Mouse (Mus musculus) T-helper 17 cell (primary cell): ENCODE results near the gene Ppp2r5d.

ENCODE experiments used
- in situ Hi-C, 2 experiments: fragments of 300-600 bp; cut with MboI, MseI; formaldehyde crosslinking; loops; 1 replicate in 1 of 2; 2 replicates in 1 of 2; pipeline ENCODE4 v1.15.1; 2025; ENCODE audit warnings: high pct_unique_total_duplicates in 2 of 2

The Ppp2r5d gene

DNA sequence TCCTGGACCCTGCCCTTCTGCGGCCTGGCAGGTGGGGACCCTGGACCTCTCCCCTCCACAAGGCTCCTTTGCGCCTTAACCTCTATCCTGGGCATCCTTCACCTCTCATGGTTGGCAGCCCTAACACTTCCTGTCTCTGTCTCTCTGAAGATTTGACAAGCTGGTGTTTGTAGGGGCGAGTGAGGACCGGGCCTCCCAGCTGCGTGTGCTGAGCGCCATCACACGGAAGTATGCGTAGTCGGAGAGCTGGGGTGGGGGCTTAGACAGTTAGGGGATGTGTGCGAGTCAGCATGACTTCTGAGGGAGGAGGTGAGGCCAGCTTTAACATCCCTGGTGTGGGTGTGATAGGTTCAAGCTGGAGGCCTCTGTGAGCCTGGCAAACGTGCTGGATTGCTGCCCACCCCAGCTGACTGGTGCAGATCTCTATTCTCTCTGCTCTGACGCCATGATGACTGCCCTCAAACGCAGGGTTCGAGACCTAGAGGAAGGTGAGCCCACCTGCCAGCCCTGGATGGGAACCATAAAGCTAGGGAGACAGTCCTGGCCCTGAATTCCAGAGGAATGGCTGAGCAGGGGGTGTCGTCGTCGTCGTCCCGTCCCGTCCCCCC lies 19.7 kb upstream of the Ppp2r5d start:
- in situ Hi-C loops = loop anchor here in 1 of 2 experiments (10.0 kb wide), 1 partner anchor 60 kb away; no protein-coding TSS in a partner anchor

DNA sequence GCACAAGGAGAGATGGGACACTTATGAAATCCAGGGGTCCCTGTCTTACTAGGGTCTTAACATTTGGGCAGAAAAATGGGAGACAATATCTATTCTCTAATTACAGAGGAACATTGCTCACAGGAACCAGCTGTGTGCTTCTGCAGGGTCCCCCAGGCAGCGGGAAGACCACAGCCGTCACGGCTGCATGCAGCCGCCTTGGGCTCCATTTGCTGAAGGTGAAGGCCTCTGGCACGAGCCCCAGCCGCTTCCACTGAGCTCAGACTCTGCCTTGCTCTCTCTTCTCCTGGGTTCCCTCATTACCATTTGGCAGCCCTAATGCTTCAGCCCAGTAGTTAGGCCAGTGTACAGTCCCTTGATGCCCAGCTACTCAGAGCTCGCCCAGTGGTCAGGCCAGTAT lies 16.2 kb upstream of the Ppp2r5d start:
- in situ Hi-C loops = loop anchor here in 1 of 2 experiments (10.0 kb wide), 1 partner anchor 56 kb away; no protein-coding TSS in a partner anchor

GRCm38 (mm10) chr17:46714756-46715481 lies 10.0 kb upstream of the Ppp2r5d start:
- in situ Hi-C loops = no loop called here

GRCm38 (mm10) chr17:46713849-46714248 lies 8.9 kb upstream of the Ppp2r5d start:
- in situ Hi-C loops = no loop called here

- in situ Hi-C loops = no loop called here
These were observed 7.5 kb upstream of the Ppp2r5d start for GRCm38 (mm10) chr17:46712442-46712841.

- in situ Hi-C loops = no loop called here
These were observed 6.8 kb upstream of the Ppp2r5d start for GRCm38 (mm10) chr17:46711612-46712271.

GRCm38 (mm10) chr17:46710959-46711597 lies 6.2 kb upstream of the Ppp2r5d start, which contains the start of gene Pex6:
Gene Pex6 (plus strand): TSS chr17:46711463.
- in situ Hi-C loops = no loop called here

DNA sequence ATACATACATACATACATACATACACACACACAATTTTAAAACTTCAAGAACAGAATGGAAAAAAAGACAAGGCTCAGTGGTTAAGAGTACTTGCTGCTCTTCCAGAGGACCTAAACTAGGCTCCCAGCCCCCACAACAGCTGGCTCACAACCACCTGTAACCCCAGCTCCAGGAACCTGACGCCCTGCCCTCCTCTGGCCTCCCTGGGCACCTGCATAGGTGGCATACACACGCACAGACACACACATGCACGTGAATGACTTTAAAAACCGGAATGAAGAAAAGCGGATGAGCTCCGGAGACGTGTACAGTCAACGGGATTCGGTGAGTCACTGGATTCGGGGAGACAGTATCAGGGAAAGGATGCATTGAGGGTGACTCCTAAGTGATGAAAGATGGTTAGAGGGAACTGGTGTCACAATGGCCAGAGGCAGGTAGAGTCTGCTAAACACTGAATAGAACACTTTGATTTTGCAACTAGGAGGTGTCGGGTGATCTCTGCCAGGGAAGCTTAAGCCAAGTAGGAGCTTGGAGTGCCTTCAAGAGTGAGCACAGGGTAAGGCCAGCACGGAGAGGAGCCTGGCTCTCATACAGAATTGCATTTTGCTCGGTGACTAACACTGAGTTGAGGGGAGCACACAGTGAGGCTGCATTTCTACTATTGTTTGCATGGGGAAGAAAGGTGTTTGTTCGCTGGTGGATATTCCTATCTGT lies 1.6 kb upstream of the Ppp2r5d start:
- in situ Hi-C loops = no loop called here

GRCm38 (mm10) chr17:46703971-46704886 lies 682 bp downstream of the Ppp2r5d start:
- in situ Hi-C loops = no loop called here

- in situ Hi-C loops = no loop called here
These were observed 2.4 kb downstream of the Ppp2r5d start for GRCm38 (mm10) chr17:46702506-46702905.

DNA sequence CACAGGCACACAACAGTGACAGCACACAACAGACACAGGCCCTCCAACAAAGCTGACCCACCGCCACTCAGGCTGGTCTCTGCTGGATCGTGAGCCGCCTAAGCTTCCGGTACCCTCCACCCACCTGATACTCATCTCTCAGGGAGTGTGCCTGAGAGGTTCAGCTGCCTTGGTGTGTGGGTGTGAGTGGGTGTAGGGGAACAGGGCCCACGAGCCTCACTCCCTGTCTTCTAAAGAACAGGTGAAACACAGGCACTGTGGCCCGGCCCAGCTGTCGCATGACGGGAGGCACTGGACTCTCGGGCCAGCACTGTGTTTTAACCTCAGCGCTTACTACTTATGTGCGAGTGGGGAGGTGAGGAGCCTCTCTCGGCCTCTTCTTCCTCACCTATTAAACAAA lies 2.8 kb downstream of the Ppp2r5d start:
- in situ Hi-C loops = no loop called here

DNA sequence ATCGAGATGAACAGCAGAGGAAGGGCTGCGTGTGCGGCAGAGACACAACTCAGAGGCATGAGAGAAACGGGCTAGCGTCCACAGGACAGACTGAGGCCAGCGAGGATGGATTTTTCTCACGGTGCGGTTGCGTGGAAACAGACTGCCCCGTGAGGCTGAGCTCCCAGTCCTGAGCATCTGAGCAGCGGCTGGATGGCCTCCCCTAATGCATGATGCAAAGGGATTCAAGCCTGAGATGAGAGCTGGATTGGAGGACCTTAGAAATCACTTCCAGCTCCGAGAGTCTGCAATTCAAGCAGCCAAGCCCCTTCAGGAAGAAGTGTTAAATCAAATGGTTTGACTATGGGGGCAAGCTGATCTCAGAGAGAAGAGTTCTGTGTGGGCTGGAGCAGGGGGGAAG lies 3.4 kb downstream of the Ppp2r5d start:
- in situ Hi-C loops = no loop called here

DNA sequence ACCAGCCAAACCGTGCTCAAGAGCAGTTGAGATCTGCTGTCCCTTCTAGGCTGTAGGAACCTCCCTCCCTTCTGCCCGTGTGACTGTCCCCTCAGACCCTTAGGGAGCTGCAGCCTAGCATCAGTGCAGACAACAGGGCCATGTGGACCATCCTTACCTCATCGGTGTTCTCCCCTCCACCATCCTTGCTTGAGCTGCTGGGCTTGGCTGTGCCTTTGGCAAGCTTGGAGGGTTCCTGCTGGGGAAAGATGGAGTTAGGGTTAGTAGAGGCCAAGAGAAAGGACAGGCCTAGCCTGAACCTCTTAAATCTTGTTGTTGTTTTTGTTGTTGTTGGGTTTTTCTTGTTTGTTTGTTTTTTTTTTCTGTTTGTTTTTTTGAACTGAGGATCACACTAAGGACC lies 5.0 kb downstream of the Ppp2r5d start:
- in situ Hi-C loops = no loop called here

- in situ Hi-C loops = no loop called here
These were observed 5.7 kb downstream of the Ppp2r5d start for GRCm38 (mm10) chr17:46699245-46699644.

DNA sequence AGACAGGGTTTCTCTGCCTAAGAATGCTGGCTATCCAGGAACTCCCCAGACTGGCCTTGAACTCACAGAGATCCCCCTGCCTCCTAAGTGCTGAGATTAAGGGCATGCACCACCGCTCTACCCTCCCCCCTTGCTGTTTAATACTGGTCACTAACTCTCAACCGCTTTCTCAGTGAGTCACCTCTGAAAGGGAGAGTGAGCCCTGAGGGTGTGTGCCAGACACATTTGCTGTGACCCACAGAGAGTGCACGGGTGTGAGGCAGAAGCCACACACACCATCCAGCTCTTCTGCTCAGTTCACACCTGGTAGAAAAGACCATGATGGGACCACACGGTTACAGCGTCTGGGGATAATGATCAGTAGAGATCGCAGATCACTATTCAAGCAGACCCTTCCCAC lies 6.4 kb downstream of the Ppp2r5d start:
- in situ Hi-C loops = no loop called here

DNA sequence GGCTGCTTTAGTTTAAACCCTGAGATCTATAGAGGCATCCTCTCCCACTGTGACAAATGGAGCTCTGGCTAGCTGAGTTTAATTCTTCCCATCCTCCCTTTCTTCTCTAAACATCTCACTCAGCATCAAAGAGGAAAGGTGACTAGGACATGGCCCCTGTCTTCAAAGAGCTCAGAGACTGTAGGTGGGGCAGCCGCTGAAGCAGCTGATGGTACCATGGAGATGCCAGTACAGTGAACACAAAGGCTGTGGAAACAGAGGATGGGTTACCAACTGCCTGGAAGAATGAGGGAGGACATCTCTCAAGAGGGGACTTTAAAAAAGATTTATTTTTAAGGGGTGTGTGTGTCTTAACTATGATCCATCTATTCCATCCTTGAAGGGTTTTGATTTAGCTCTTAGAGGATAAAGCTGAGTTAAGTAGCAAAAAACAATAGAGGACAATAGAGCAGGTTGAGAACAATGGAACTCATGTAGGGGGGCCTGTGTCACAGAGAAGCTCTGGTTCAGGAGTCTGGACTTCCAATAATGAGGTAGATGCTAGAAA lies 10.3 kb downstream of the Ppp2r5d start:
- in situ Hi-C loops = no loop called here

DNA sequence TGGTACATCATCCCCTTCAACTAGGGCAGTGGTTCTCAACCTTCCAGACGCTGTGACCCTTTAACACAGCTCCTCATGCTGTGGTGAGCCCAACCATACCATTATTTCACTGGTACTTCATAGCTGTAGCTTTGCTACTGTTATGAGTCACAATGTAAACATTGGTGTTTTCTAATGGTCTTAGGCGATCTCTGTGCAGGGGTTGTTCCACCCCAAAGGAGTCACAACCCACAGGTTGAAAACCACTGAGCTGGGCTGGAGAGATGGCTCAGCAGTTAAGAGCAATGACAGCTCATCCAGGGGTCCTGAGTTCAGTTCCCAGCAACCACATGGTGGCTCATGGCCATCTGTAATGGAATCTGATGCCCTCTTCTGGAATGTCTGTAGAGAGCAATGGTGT lies 13.5 kb downstream of the Ppp2r5d start:
- in situ Hi-C loops = no loop called here

DNA sequence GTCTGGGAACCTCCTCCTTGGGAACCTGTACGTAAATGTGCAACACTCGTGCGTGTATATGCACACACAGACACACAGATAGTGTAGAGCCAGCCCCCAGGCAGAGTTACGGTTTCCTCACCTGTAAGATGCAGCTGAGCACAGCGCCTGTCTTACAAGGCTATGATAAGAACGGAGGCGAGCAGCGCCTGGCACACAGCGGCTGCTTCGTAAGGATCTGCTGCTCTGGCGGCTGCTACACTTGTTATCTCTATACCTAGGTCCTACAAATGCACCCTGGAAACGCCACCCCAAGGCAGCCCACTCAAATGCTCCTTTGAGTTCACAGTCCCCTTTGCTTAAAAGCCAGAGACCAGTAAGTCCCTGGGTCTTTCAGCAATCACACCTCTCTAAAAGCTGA lies 14.2 kb downstream of the Ppp2r5d start:
- in situ Hi-C loops = no loop called here

DNA sequence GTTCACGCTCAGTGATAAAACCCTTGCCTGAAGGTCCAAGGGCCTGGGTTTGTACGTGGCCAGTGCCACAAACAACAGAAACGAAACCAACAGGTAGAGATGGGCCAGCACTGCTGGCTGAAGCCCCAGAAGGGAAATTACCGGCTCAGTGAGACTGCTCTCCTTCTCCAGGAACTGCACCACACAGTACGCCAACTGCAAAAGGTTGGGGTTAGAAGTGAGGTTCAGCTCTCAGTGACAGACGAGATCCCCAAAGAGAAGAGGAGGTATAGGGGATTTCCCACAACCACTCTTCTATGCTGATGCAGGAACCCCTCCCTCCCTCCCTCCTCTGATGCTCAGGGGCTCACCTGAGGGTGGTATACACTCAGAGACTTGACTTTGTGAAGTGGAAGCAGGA lies 19.0 kb downstream of the Ppp2r5d start:
- in situ Hi-C loops = no loop called here
